Mouse (Mus musculus): ENCODE measurements at regions not wholly inside any gene's neighbourhood (a gene's known extent, or its start where the extent isn't known, plus 50 kb on each side); places are given as distances from the start of the nearest gene placed in this dataset.

GRCm38 (mm10) chr10:96751580-96752264 lies 134.9 kb downstream of the Btg1 start:
- TF ChIP-seq CTCF (IDR thresholded peaks at IDR 0.05; ENCODE audit: extremely low read depth, insufficient read length, insufficient replicate concordance, low read depth, low read length), result no peak
- no peak for TF ChIP-seq POLR2A (IDR thresholded peaks at IDR 0.05; ENCODE audit: low read depth, low read length)
